Mouse (Mus musculus) ES-E14 (cell line): Measurements from ENCODE around the gene Fam19a1. TPM values are rescaled to one million over a fixed set of nuclear protein-coding genes. Genes with fewer than 3 reads are reported as not detected.

ENCODE experiments used
- DNase-seq: peaks from one replicate; pipeline ENCODE4 v3.0.0-alpha.2; 2013; ENCODE audit warnings: low read depth, low spot score
- H3K27ac ChIP-seq: 2 replicates; pipeline ENCODE4 v1.5.1; 2012; ENCODE audit warnings: low read depth, mild to moderate bottlenecking, low read length, moderate library complexity, mixed read lengths; ENCODE audit not compliant: poor library complexity, insufficient read depth, severe bottlenecking
- H3K36me3 ChIP-seq: 2 replicates; pipeline ENCODE4 v1.6.1; 2012; ENCODE audit warnings: mild to moderate bottlenecking, low read length, moderate library complexity, mixed read lengths; ENCODE audit not compliant: control insufficient read depth, poor library complexity, insufficient read depth, severe bottlenecking
- H3K4me1 ChIP-seq, 2 experiments: fragments of 150-350 bp in 1 of 2; sonication (generic) in 1 of 2; 2 replicates each; pipeline ENCODE4 v1.6.1; 2012; ENCODE audit warnings: low read length in 2 of 2, mild to moderate bottlenecking in 1 of 2, mixed read lengths in 1 of 2; ENCODE audit not compliant: control insufficient read depth in 2 of 2, insufficient read depth in 2 of 2, poor library complexity in 1 of 2
- H3K4me3 ChIP-seq, 2 experiments: fragments of 150-350 bp in 1 of 2; sonication (generic) in 1 of 2; 2 replicates each; pipeline ENCODE4 v1.5.1; 2012; ENCODE audit warnings: low read length in 2 of 2, low read depth in 1 of 2, mild to moderate bottlenecking in 1 of 2, mixed read lengths in 1 of 2; ENCODE audit not compliant: insufficient read depth in 1 of 2, poor library complexity in 1 of 2, severe bottlenecking in 1 of 2
- H3K9ac ChIP-seq: 2 replicates; pipeline ENCODE4 v1.6.1; 2012; ENCODE audit warnings: low read depth, mild to moderate bottlenecking, low read length, mixed read lengths; ENCODE audit not compliant: poor library complexity, insufficient read depth, severe bottlenecking
- H3K9me3 ChIP-seq: fragments of 150-350 bp; sonication (generic); 2 replicates; pipeline ENCODE4 v1.6.1; 2012; ENCODE audit warnings: low read depth, mild to moderate bottlenecking, low read length; ENCODE audit not compliant: control insufficient read depth, insufficient read depth
- CHD2 ChIP-seq: IDR thresholded peaks from 2 replicates; pipeline ENCODE4 v1.6.1; 2014; ENCODE audit warnings: mild to moderate bottlenecking, low read depth, low read length, inconsistent platforms
- HCFC1 ChIP-seq: IDR thresholded peaks from 2 replicates; pipeline ENCODE4 v1.6.1; 2012; ENCODE audit warnings: low read length, inconsistent platforms, borderline replicate concordance; ENCODE audit not compliant: insufficient read depth
- MAFK ChIP-seq: IDR thresholded peaks from 2 replicates; pipeline ENCODE4 v1.6.1; 2014; ENCODE audit warnings: mild to moderate bottlenecking, low read depth, low read length, inconsistent platforms; ENCODE audit not compliant: insufficient read depth
- ZC3H11A ChIP-seq: IDR thresholded peaks from 2 replicates; pipeline ENCODE4 v1.6.1; 2012; ENCODE audit warnings: low read depth, mild to moderate bottlenecking, inconsistent platforms, low read length, borderline replicate concordance
- ZNF384 ChIP-seq: IDR thresholded peaks from 2 replicates; pipeline ENCODE4 v1.6.1; 2012; ENCODE audit warnings: low read depth, low read length, inconsistent platforms
- in situ Hi-C, 2 experiments: fragments of 600-800 bp; cut with MboI; formaldehyde crosslinking; loops; one replicate each; pipeline ENCODE4 v1.15.1; 2025; ENCODE audit warnings: low sequenced_read_pairs in 2 of 2, inconsistent platforms in 1 of 2; ENCODE audit not compliant: unreplicated experiment in 2 of 2
- total RNA-seq: library from RNA; depleted of rRNA; stranded (reverse); fragments of 300-350 nt; gene quantifications from 2 replicates; pipeline ENCODE4 v1.2.3, GENCODE M21; 2012

The Fam19a1 gene
- total RNA-seq, 1 experiment: not detected

DNA sequence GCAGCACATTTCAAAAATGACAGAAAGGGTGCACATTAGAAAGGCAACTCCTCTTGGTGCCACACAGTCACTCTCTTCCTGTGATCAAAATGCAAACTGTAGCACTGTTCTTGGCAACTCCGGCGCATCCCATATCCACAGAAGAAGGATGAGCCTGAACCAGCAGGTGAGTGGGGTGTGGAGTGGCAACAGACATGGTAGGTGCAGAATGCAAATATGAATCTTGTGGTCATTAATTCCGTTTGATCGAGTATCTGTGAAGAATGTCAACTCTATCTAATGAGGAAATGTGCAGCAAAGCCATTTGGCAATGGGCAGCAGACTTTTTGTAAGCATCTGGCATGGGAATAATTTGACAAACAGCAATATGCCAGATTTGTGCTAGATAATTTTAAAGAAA lies 437.5 kb downstream of the Fam19a1 start:
- no peaks in the 10 kb centered on the region for H3K4me1 ChIP-seq
- in situ Hi-C loops: no loop called here
- no peak overlapping the region for H3K27ac ChIP-seq
- TF ChIP-seq ZNF384 (no peak), CHD2 (no peak), MAFK (no peak), ZC3H11A (no peak), HCFC1 (no peak)
- H3K36me3 ChIP-seq: no peaks in the 10 kb centered on the region
- DNase-seq: no peak
- no peak overlapping the region for H3K9ac ChIP-seq
- no peaks in the 10 kb centered on the region for H3K9me3 ChIP-seq
- no peak overlapping the region for H3K4me3 ChIP-seq

DNA sequence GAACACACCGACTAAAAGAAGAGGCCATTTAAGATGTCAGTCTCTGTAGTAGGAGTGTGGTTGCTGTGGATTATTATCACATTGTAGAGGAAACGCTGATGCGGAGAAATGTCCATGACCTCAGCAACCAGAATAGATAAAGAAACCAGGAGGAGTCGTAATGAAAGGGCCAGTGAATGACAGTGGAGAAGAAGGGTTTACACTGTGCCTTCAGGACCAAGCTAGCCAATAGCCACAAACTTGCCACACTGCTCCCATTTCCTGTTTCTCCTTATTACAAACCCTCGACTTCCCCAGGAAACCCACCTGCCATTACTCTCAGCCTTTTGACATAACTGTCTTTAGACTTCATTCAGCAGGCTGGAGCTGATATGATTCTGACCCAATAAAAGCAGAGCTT lies 465.7 kb downstream of the Fam19a1 start:
- no peak for DNase-seq
- no peak overlapping the region for H3K4me3 ChIP-seq
- in situ Hi-C loops: no loop called here

DNA sequence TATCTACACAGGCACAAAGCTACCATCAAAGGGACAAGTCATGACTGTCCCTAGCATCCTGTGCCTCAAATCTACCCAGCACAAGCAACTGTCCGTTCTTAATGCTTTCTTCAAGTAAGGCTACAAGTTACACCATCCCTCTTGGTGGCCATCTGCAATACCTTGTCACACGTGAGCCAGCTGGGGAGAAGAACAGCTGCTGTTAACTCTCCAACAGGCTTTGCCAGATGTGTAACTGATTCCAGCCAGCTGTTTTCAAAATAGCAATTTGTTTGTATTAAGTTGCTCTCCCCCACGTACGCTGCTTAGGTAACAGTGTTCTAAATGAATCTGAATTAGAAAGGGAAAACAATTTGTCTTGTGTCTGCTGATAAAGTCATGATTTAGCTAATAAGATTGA lies 467.8 kb downstream of the Fam19a1 start:
- TF ChIP-seq ZC3H11A: no peak
- no peak for TF ChIP-seq HCFC1
- no peak for TF ChIP-seq ZNF384
- no peak for TF ChIP-seq MAFK
- TF ChIP-seq CHD2: no peak
- no peak overlapping the region for H3K27ac ChIP-seq
- H3K36me3 ChIP-seq: no peaks in the 10 kb centered on the region
- no peaks in the 10 kb centered on the region for H3K9me3 ChIP-seq
- no peaks in the 10 kb centered on the region for H3K4me1 ChIP-seq
- in situ Hi-C loops: no loop called here
- no peak overlapping the region for H3K9ac ChIP-seq
- DNase-seq: no peak
- no peak overlapping the region for H3K4me3 ChIP-seq

More for the DNA sequence above, 465.7 kb downstream of the Fam19a1 start:
- Histone ChIP-seq H3K27ac (no peak overlapping the region), H3K36me3 (no peaks in the 10 kb centered on the region), H3K9me3 (no peaks in the 10 kb centered on the region), H3K4me1 (no peaks in the 10 kb centered on the region), H3K9ac (no peak overlapping the region)
- no peak for TF ChIP-seq ZC3H11A
- TF ChIP-seq HCFC1: no peak
- TF ChIP-seq ZNF384: no peak
- TF ChIP-seq CHD2: no peak
- TF ChIP-seq MAFK: no peak

DNA sequence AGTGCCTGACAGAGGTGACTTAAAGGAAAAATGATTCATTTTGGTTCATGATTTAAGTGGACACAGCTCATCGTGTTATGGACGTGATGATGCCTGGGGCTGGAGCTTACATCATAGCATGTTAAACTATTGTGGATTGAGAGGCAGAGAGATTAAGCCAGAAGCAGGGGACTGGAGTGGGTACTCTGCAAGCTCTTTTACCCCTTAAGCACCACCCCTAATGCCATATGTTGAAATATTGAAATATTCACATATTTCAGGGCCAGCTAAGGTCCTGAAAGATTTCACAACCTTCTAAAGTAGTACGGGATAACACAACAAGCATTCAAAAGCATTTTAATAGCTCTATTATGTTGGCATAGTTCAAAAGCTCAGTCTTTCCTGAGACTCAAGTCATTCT lies 468.2 kb downstream of the Fam19a1 start:
- no peaks in the 10 kb centered on the region for H3K9me3 ChIP-seq
- in situ Hi-C loops: no loop called here
- DNase-seq: no peak
- no peak overlapping the region for H3K9ac ChIP-seq
- no peaks in the 10 kb centered on the region for H3K4me1 ChIP-seq
- H3K4me3 ChIP-seq: no peak overlapping the region
- no peak for TF ChIP-seq ZNF384
- H3K36me3 ChIP-seq: no peaks in the 10 kb centered on the region
- no peak overlapping the region for H3K27ac ChIP-seq

DNA sequence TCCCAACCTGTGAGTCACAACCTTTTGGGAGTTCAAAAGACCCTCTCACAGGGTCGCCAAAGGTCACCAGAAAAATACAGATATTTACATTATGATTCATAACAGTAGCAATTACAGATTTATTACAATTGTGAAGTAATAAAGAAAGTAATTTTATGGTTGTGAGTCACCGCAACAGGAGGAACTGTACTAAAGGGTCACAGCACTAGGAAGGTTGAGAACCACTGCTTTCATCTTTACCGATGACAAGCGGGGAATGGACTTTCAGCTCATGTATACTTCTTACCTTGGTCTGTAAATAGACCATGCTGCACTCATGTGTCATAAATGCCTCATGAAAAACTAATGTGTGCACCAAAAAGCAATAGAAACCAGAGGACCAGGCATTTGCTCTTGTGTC lies 474.5 kb downstream of the Fam19a1 start:
- in situ Hi-C loops: no loop called here

More for the DNA sequence above, 474.5 kb downstream of the Fam19a1 start:
- no peak overlapping the region for H3K27ac ChIP-seq
- H3K9ac ChIP-seq: no peak overlapping the region
- H3K4me3 ChIP-seq: no peak overlapping the region
- no peaks in the 10 kb centered on the region for H3K9me3 ChIP-seq
- H3K4me1 ChIP-seq: no peaks in the 10 kb centered on the region
- H3K36me3 ChIP-seq: no peaks in the 10 kb centered on the region
- no peak for TF ChIP-seq MAFK
- DNase-seq: no peak
